ENCODE assay signal across 10 mouse cellular contexts in the genomic region with DNA sequence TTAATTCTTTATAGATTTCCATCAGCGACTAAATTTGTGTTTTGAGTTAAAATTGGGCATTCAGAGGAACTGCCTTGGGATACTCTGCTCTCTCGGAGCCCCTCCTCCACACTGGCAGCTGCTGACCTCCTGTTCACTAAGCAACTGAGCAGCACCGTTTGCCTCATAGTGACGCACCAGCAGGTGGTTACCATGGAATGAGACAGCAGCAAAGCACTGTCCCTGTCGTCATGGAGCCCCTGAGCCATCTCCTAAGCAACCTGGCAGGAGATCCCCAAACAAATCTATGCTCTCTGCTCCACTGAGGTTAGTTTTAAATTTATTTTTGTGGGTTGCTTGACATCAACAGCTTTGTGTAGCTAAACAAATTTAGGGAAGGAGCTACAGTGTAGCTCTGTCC.
A peak's percentile ranks its signal among the peaks of the same experiment; 100 is the strongest.
DNase-seq lines count a peak whose midpoint lies in the region; TF ChIP-seq lines count a peak whose summit lies in the region.
"Had no signal": no experiment of that assay in that cellular context is flagged by ENCODE, and none has a peak within 500 bp of the region (broad histone marks: within the 10 kb centered on the region; RNA-seq: fewer than 3 reads in every experiment).

No protein-coding gene starts in this region.

- peaks cover 8% of the 10 kb centered on the region for H3K4me1 ChIP-seq in cortical plate, adult 2 months (ENCODE audit: control insufficient read depth, insufficient read depth, low read length)
- H3K4me1 ChIP-seq in hindbrain, embryonic 10.5 days (replicated peaks): peaks cover 25% of the 10 kb centered on the region
- H3K4me1 ChIP-seq: embryonic facial prominence, embryonic 13.5 days; limb, embryonic 13.5 days had no signal

- H3K27me3 ChIP-seq in hindbrain, embryonic 10.5 days (ENCODE audit: insufficient read depth, poor library complexity, severe bottlenecking): no peaks in the 10 kb centered on the region
- H3K27me3 ChIP-seq: embryonic facial prominence, embryonic 13.5 days; limb, embryonic 13.5 days had no signal

- no peak overlapping the region for H3K4me3 ChIP-seq in cortical plate, adult 2 months (ENCODE audit: insufficient read depth, low read length)
- H3K4me3 ChIP-seq in hindbrain, embryonic 10.5 days: no peak overlapping the region
- H3K4me3 ChIP-seq: embryonic facial prominence, embryonic 13.5 days; limb, embryonic 13.5 days had no signal

- peak; percentile 1 for DNase-seq in cerebellum, adult 9-10 months
- DNase-seq in cerebellum, adult 8-10 months: no peak
- DNase-seq in hindbrain, embryonic 10.5 days (ENCODE audit: low spot score): peak; percentile 73
- DNase-seq in left cerebral cortex, postnatal 4 days: peak; percentile 80
- peak; percentile 48 for DNase-seq in right cerebral cortex, postnatal 4 days
- no peak for DNase-seq in lung, postnatal 14 days
- DNase-seq in thymus, postnatal 36 days: no peak

- no peak for TF ChIP-seq CTCF in cortical plate, adult 2 months (IDR thresholded peaks at IDR 0.05; ENCODE audit: extremely low read depth, insufficient read depth, low read length)

- intact Hi-C loops in left cerebral cortex, postnatal 4 days (cut with DNase I): no loop called here

- no peak for TF ChIP-seq POLR2A in cortical plate, adult 2 months (IDR thresholded peaks at IDR 0.05; ENCODE audit: extremely low read depth, insufficient read depth, low read length)

- H3K36me3 ChIP-seq in hindbrain, embryonic 10.5 days: no peaks in the 10 kb centered on the region
- H3K36me3 ChIP-seq: embryonic facial prominence, embryonic 13.5 days; limb, embryonic 13.5 days had no signal

- WGBS in hindbrain, embryonic 10.5 days: 5% methylated on average over 5 of the region's 5 CpGs

- peak overlapping the region; percentile 15 for H3K27ac ChIP-seq in cortical plate, adult 2 months (ENCODE audit: insufficient read depth, low read length)
- peak overlapping the region; percentile 80 for H3K27ac ChIP-seq in hindbrain, embryonic 10.5 days
- H3K27ac ChIP-seq: embryonic facial prominence, embryonic 13.5 days; limb, embryonic 13.5 days had no signal

- no peaks in the 10 kb centered on the region for H3K9me3 ChIP-seq in hindbrain, embryonic 10.5 days
- H3K9me3 ChIP-seq: embryonic facial prominence, embryonic 13.5 days; limb, embryonic 13.5 days had no signal

Comparison
In these comparisons a context has a peak if more than half of its experiments do, and no peak if none do; other contexts are left out.
1. DNase-seq: peak in cerebellum, adult 9-10 months (single experiment), hindbrain, embryonic 10.5 days (single experiment), left cerebral cortex, postnatal 4 days (single experiment) and right cerebral cortex, postnatal 4 days (single experiment); none in cerebellum, adult 8-10 months (single experiment), lung, postnatal 14 days (single experiment) and thymus, postnatal 36 days (0 of 2).